Mouse (Mus musculus): Measurements from ENCODE around the gene Sept14.

GRCm38 (mm10) chr5:129725774-129726392 lies 17.6 kb upstream of the Sept14 start:
- no peak for TF ChIP-seq FLI1 (IDR thresholded peaks at IDR 0.05; ENCODE audit: low read length)
- TF ChIP-seq GATA1 (IDR thresholded peaks at IDR 0.05; ENCODE audit: borderline replicate concordance, low read length) = no peak
